Mouse (Mus musculus) liver, postnatal 0 days (tissue): Measurements from ENCODE around the gene Trap1a. TPM values are rescaled to one million over a fixed set of nuclear protein-coding genes. Genes with fewer than 3 reads are reported as not detected.

ENCODE experiments used
- ATAC-seq: fragments of 200-750 bp; cut with Nextera tagmentation; 2 replicates; pipeline ENCODE4 v1.8.0; 2017; ENCODE audit warnings: mild to moderate bottlenecking, moderate library complexity
- DNase-seq: peaks from one replicate; pipeline ENCODE4 v3.0.0-alpha.2; 2016
- H3K27ac ChIP-seq: fragments of 300-500 bp; sonication (generic); 2 replicates; pipeline ENCODE4 v1.5.1; 2014; ENCODE audit warnings: antibody characterized with exemption, moderate library complexity, mild to moderate bottlenecking, low read depth
- H3K27me3 ChIP-seq: fragments of 300-500 bp; sonication (generic); 2 replicates; pipeline ENCODE4 v1.6.1; 2014; ENCODE audit warnings: low read length, control low read depth, mixed read lengths; ENCODE audit not compliant: insufficient read depth
- H3K36me3 ChIP-seq: fragments of 300-500 bp; sonication (generic); replicated peaks from 2 replicates; pipeline ENCODE4 v1.6.1; 2014; ENCODE audit warnings: mild to moderate bottlenecking, control low read depth, low read length, moderate library complexity, mixed read lengths; ENCODE audit not compliant: insufficient read depth
- H3K4me1 ChIP-seq: fragments of 300-500 bp; sonication (generic); 2 replicates; pipeline ENCODE4 v1.6.1; 2014; ENCODE audit warnings: antibody characterized with exemption, mild to moderate bottlenecking, control low read depth; ENCODE audit not compliant: insufficient read depth
- H3K4me2 ChIP-seq: fragments of 300-500 bp; sonication (generic); 2 replicates; pipeline ENCODE4 v1.6.1; 2014; ENCODE audit warnings: low read depth, mild to moderate bottlenecking, low read length, moderate library complexity, mixed read lengths
- H3K4me3 ChIP-seq: fragments of 300-500 bp; sonication (generic); 2 replicates; pipeline ENCODE4 v1.5.1; 2014; ENCODE audit warnings: low read depth, low read length
- H3K9ac ChIP-seq: fragments of 300-500 bp; sonication (generic); replicated peaks from 2 replicates; pipeline ENCODE4 v1.6.1; 2014; ENCODE audit warnings: mild to moderate bottlenecking, moderate library complexity
- H3K9me3 ChIP-seq: fragments of 300-500 bp; sonication (generic); 2 replicates; pipeline ENCODE4 v1.6.1; 2016; ENCODE audit warnings: mild to moderate bottlenecking, control low read depth, low read length, mixed read lengths
- CTCF ChIP-seq: sonication (generic); IDR thresholded peaks from 2 replicates; pipeline ENCODE4 v1.5.1; 2016; ENCODE audit warnings: antibody characterized with exemption, low read depth
- EP300 ChIP-seq: IDR thresholded peaks from 2 replicates; pipeline ENCODE4 v1.6.1; 2016; ENCODE audit warnings: antibody characterized with exemption, low read depth, mild to moderate bottlenecking
- WGBS: fragments of 180-500 bp; shearing (Covaris S2); extraction: QIAGEN DNeasy Blood & Tissue Kit; methylation state at CpG from one replicate; pipeline ENCODE4 v1.1.7; 2014; ENCODE audit not compliant: insufficient replicate concordance; 5-methylcytosine and 5-hydroxymethylcytosine counted together
- polyA plus RNA-seq: library from polyadenylated mRNA; unstranded; fragments of >200 nt; fragmentation: Nextera tagmentation; extraction: Ambion mirVana; gene quantifications from 2 replicates; pipeline ENCODE4 v1.2.1, GENCODE M21; 2015

Trap1a gene
- polyA plus RNA-seq, 1 experiment from 2014 or later, result not detected

- Histone ChIP-seq H3K36me3 (no peaks in the 10 kb centered on the region), H3K9me3 (no peaks in the 10 kb centered on the region), H3K9ac (no peak overlapping the region), H3K4me3 (no peak overlapping the region), H3K27ac (no peak overlapping the region), H3K27me3 (no peaks in the 10 kb centered on the region), H3K4me2 (no peak overlapping the region), H3K4me1 (no peaks in the 10 kb centered on the region)
- TF ChIP-seq EP300 (no peak), CTCF (no peak)
- DNase-seq (no peak), ATAC-seq (no peak)
- 45% methylated on average over 3 of the region's 3 CpGs for WGBS
Measured at GRCm38 (mm10) chrX:139335419-139336074, 2.1 kb downstream of the Trap1a start.

- Histone ChIP-seq H3K9me3 (no peaks in the 10 kb centered on the region), H3K4me2 (no peak overlapping the region), H3K4me1 (no peaks in the 10 kb centered on the region), H3K27me3 (no peaks in the 10 kb centered on the region), H3K27ac (no peak overlapping the region), H3K36me3 (no peaks in the 10 kb centered on the region), H3K9ac (no peak overlapping the region), H3K4me3 (no peak overlapping the region)
- no peak for ATAC-seq
- WGBS, result 86% methylated on average over 4 of the region's 4 CpGs
- DNase-seq, result no peak
- TF ChIP-seq CTCF (no peak), EP300 (no peak)
Measured at GRCm38 (mm10) chrX:139339553-139339952, 6.1 kb downstream of the Trap1a start.

- Histone ChIP-seq H3K4me2 (no peak overlapping the region), H3K9ac (no peak overlapping the region), H3K9me3 (no peaks in the 10 kb centered on the region), H3K27me3 (no peaks in the 10 kb centered on the region), H3K4me1 (no peaks in the 10 kb centered on the region), H3K36me3 (no peaks in the 10 kb centered on the region), H3K27ac (no peak overlapping the region), H3K4me3 (no peak overlapping the region)
- ATAC-seq (no peak), DNase-seq (no peak)
- 49% methylated on average over 2 of the region's 2 CpGs for WGBS
- no peak for TF ChIP-seq CTCF
- TF ChIP-seq EP300, result no peak
Measured at GRCm38 (mm10) chrX:139341185-139341584, 7.7 kb downstream of the Trap1a start.

GRCm38 (mm10) chrX:139352192-139352772 lies 18.8 kb downstream of the Trap1a start:
- no peak for TF ChIP-seq EP300
- no peak for TF ChIP-seq CTCF
- ATAC-seq (no peak), DNase-seq (no peak)
- no peak overlapping the region for H3K9ac ChIP-seq
- no peaks in the 10 kb centered on the region for H3K9me3 ChIP-seq
- H3K4me3 ChIP-seq, result no peak overlapping the region
- H3K4me1 ChIP-seq, result no peaks in the 10 kb centered on the region
- 79% methylated on average over 5 of the region's 5 CpGs for WGBS
- H3K36me3 ChIP-seq, result no peaks in the 10 kb centered on the region
- H3K4me2 ChIP-seq, result no peak overlapping the region
- H3K27ac ChIP-seq, result no peak overlapping the region
- H3K27me3 ChIP-seq, result 0 out of 2 replicates have a peak, but pooled peaks cover 3% of the 10 kb centered on the region

GRCm38 (mm10) chrX:139357639-139358260 lies 24.3 kb downstream of the Trap1a start:
- ATAC-seq (no peak), DNase-seq (no peak)
- 49% methylated on average over 7 of the region's 7 CpGs for WGBS
- Histone ChIP-seq H3K4me2 (no peak overlapping the region), H3K27ac (no peak overlapping the region), H3K36me3 (no peaks in the 10 kb centered on the region), H3K27me3 (0 out of 2 replicates have a peak, but pooled peaks cover 3% of the 10 kb centered on the region), H3K4me3 (no peak overlapping the region), H3K9ac (no peak overlapping the region), H3K9me3 (no peaks in the 10 kb centered on the region), H3K4me1 (no peaks in the 10 kb centered on the region)
- TF ChIP-seq CTCF (no peak), EP300 (no peak)

GRCm38 (mm10) chrX:139358361-139358760 lies 24.9 kb downstream of the Trap1a start:
- H3K27me3 ChIP-seq, result 0 out of 2 replicates have a peak, but pooled peaks cover under 1% of the 10 kb centered on the region
- no peak overlapping the region for H3K4me2 ChIP-seq
- H3K27ac ChIP-seq, result no peak overlapping the region
- H3K9me3 ChIP-seq, result no peaks in the 10 kb centered on the region
- TF ChIP-seq EP300 (no peak), CTCF (no peak)
- ATAC-seq (no peak), DNase-seq (no peak)
- no peaks in the 10 kb centered on the region for H3K36me3 ChIP-seq
- H3K9ac ChIP-seq, result no peak overlapping the region
- 61% methylated on average over 18 of the region's 18 CpGs for WGBS
- H3K4me1 ChIP-seq, result no peaks in the 10 kb centered on the region
- no peak overlapping the region for H3K4me3 ChIP-seq
